Mouse (Mus musculus): ENCODE data around the gene Pdzk1. TPM values are rescaled to one million over a fixed set of nuclear protein-coding genes. Genes with fewer than 3 reads are reported as not detected.

The Pdzk1 gene
- polyA plus RNA-seq, 1 experiment from 2014 or later: 8.2 TPM

DNA sequence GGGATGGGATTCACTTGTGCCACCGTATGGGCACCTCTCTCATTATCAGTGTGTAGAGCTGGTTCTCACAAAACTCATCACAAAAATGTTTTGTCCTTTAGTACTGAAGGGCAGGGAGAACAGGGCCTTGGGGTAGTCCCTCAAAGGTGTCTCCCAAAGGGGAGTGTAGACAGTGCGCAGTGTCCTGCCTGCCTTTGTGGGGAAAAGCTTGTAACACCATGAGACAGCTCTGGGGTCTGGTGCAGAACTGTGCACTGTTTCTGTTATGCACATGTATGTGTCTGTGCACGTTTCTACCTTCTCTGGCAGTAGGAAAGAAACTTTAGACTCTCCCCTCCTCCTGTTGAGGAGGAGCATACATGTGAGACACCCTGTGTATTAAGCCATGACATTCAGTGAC, 38.8 kb downstream of the Pdzk1 start:
- H3K36me3 ChIP-seq: peaks cover 50% of the 10 kb centered on the region
- 73% methylated on average over 3 of the region's 3 CpGs for whole genome bisulfite sequencing (ENCODE audit: insufficient replicate concordance)
- H3K9ac ChIP-seq: no peak overlapping the region
- no peaks in the 10 kb centered on the region for H3K4me1 ChIP-seq (replicated peaks)
- H3K4me3 ChIP-seq (replicated peaks): no peak overlapping the region
- DNase-seq (no peak), ATAC-seq (ENCODE audit: low read depth) (no peak)
- no peak overlapping the region for H3K27ac ChIP-seq
- no peak overlapping the region for H3K4me2 ChIP-seq
- H3K27me3 ChIP-seq: no peaks in the 10 kb centered on the region
- H3K9me3 ChIP-seq (replicated peaks): no peaks in the 10 kb centered on the region

DNA sequence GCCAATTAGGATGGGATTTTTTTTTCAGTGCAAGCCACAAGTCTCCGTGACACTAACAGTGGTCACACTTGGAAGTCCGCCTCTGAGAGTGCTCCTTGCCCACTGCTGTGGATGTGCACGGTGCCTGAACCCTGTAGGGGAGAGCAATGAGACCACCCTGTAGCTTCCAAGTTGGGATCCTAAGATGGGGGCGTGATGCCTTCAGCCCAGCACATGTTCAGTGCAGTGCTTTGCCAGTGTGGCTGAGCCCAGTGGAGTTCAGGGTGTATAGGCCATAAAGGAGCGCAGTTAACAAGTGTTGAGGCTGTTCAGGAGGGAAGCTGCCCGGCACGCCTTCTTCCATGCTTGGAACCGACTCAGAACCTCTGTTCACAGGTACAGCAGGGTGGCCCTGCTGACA, 39.5 kb downstream of the Pdzk1 start:
- ATAC-seq (ENCODE audit: low read depth) (no peak), DNase-seq (no peak)
- H3K36me3 ChIP-seq: peaks cover 57% of the 10 kb centered on the region
- H3K4me3 ChIP-seq (replicated peaks): no peak overlapping the region
- H3K27ac ChIP-seq: no peak overlapping the region
- no peaks in the 10 kb centered on the region for H3K27me3 ChIP-seq
- H3K9ac ChIP-seq: no peak overlapping the region
- 82% methylated on average over 8 of the region's 8 CpGs for WGBS (ENCODE audit: insufficient replicate concordance)
- no peak overlapping the region for H3K4me2 ChIP-seq
- no peaks in the 10 kb centered on the region for H3K9me3 ChIP-seq (replicated peaks)
- no peaks in the 10 kb centered on the region for H3K4me1 ChIP-seq (replicated peaks)

DNA sequence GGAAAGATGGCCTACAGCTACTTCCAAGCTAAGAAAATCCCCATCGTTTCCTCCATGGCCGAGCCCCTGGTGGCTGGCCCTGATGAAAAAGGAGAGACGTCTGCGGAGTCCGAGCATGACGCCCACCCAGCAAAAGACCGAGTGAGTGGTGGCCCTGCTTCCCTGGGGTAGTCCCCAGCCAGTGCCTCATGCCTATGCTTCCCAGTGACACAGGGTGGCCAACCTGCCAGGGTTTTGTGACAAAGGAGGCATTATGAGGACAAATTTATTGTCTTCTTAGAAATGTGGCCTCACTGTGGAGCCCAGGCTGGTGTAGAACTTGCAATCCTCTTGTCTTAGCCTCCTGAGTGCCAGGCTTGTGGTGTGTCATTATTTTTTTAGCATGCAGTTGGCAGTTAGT, 40.0 kb downstream of the Pdzk1 start:
- H3K9me3 ChIP-seq (replicated peaks): no peaks in the 10 kb centered on the region
- H3K4me3 ChIP-seq (replicated peaks): no peak overlapping the region
- DNase-seq: no peak
- no peaks in the 10 kb centered on the region for H3K27me3 ChIP-seq
- H3K9ac ChIP-seq: no peak overlapping the region
- no peak overlapping the region for H3K27ac ChIP-seq
- H3K4me2 ChIP-seq: no peak overlapping the region
- WGBS (ENCODE audit: insufficient replicate concordance): 88% methylated on average over 7 of the region's 7 CpGs
- ATAC-seq (ENCODE audit: low read depth): no peak
- no peaks in the 10 kb centered on the region for H3K4me1 ChIP-seq (replicated peaks)
- H3K36me3 ChIP-seq: peaks cover 62% of the 10 kb centered on the region

DNA sequence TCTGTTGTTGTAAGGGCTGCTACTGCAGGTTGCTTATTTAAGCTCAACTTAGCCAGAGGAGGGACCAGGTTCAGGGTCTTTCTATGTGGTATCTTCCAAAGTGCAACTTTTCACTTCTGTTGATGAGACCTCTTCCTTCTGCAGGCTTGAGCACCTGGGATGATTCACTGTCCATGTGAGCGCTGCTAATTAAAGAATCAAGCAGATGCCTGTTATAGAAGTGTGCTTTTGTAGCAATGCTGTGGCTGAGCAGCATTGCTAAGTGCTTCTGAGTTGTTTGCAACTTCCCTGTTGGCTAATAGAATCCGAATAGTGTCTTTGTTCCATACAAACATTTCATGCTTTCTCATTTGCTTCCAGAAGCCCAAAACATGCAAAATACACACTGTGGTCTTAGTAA, 41.2 kb downstream of the Pdzk1 start:
- no peak overlapping the region for H3K4me2 ChIP-seq
- H3K4me1 ChIP-seq (replicated peaks): no peaks in the 10 kb centered on the region
- no peak for ATAC-seq (ENCODE audit: low read depth)
- H3K27me3 ChIP-seq: no peaks in the 10 kb centered on the region
- no peaks in the 10 kb centered on the region for H3K9me3 ChIP-seq (replicated peaks)
- peaks cover 72% of the 10 kb centered on the region for H3K36me3 ChIP-seq
- H3K4me3 ChIP-seq (replicated peaks): no peak overlapping the region
- H3K27ac ChIP-seq: no peak overlapping the region
- DNase-seq: no peak
- H3K9ac ChIP-seq: no peak overlapping the region
- WGBS (ENCODE audit: insufficient replicate concordance): 73% methylated on average over 2 of the region's 2 CpGs

DNA sequence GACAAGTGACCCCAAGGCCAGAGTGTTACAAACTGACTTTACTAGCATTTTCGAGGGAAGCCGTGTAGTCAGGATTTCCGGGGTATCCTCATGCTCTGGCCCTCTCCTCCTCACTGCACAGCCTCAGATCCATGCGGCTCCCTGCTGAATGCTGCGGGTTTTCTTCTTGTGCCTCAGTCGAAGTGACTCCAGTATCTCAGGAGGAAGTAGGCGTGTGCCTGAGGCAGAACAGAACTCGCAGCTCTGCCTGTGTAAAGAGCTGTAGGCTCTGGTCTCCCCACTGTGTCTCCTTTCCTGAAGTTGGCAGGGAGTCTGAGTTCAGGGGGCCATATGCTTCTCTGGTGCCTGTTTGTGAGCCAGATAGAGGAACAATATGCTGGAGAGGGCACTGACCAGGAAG, 42.0 kb downstream of the Pdzk1 start:
- H3K36me3 ChIP-seq: peaks cover 78% of the 10 kb centered on the region

DNA sequence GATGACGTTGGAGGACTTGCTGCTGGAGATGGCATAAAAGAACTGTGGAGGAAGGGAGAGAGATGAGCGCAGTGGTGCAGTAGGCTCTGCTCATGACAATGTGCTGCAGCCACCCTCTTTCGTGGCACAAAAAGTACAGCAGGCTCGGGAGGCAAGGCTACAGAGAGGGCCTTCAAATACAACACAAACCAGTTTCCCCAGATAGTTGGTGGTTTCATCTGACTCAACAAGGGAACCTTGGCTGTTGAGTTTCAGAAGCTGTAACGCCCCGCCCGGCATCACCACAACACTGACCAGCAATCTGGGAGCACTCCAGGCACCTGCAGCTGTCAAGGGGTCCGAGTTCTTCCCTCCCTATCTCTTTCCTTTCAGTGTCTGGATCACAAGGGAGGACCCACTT, 43.4 kb downstream of the Pdzk1 start:
- Histone ChIP-seq H3K4me2 (no peak overlapping the region), H3K4me1 (replicated peaks) (no peaks in the 10 kb centered on the region), H3K36me3 (peaks cover 80% of the 10 kb centered on the region), H3K9me3 (replicated peaks) (no peaks in the 10 kb centered on the region), H3K4me3 (replicated peaks) (no peak overlapping the region), H3K27me3 (no peaks in the 10 kb centered on the region), H3K27ac (no peak overlapping the region), H3K9ac (no peak overlapping the region)
- ATAC-seq (ENCODE audit: low read depth) (no peak), DNase-seq (no peak)
- 82% methylated on average over 8 of the region's 8 CpGs for WGBS (ENCODE audit: insufficient replicate concordance)

More for the DNA sequence above, 42.0 kb downstream of the Pdzk1 start:
- Histone ChIP-seq H3K4me1 (replicated peaks) (no peaks in the 10 kb centered on the region), H3K9me3 (replicated peaks) (no peaks in the 10 kb centered on the region), H3K4me3 (replicated peaks) (no peak overlapping the region), H3K27me3 (no peaks in the 10 kb centered on the region), H3K4me2 (no peak overlapping the region), H3K27ac (no peak overlapping the region), H3K9ac (no peak overlapping the region)
- DNase-seq (no peak), ATAC-seq (ENCODE audit: low read depth) (no peak)
- 75% methylated on average over 8 of the region's 8 CpGs for WGBS (ENCODE audit: insufficient replicate concordance)

DNA sequence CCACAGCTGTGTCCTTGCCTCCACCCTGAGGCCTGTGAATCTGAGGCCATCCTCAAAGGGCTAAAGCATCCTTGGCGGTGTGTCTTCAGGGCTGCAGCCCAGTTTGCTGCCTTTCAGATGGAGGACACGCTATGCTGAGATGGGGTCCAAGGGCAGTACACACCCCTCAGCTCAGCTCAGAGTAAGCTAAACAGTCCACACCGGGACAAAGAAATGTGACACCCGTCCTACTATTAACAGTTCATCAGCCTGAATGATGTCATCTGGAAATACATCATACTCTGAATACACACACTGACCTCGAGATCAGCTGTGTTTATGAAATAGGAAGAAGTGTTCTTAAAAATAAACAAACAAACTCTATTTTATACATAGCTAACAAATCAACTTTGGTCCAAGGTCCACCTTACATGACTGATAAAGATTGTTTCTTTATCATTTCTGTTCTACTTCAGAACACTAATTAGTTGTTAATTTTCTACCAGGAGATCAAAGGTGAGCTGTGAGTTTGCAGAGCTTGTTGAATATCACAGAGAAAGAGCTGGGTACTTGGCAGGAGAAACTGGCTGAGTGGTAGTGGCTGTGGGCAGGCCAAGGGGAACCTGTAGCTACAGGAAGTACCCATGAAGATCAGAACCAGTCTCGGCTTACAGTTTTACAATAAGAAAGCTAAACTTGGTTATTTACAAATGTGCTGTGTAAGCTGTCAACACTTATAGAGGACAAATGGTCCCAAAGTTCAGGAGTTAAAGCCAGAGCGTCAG, 45.9 kb downstream of the Pdzk1 start:
- ATAC-seq (ENCODE audit: low read depth): no peak
- no peaks in the 10 kb centered on the region for H3K9me3 ChIP-seq (replicated peaks)
- no peak for DNase-seq
- H3K27me3 ChIP-seq: no peaks in the 10 kb centered on the region
- H3K4me2 ChIP-seq: no peak overlapping the region
- H3K36me3 ChIP-seq: peaks cover 79% of the 10 kb centered on the region
- no peak overlapping the region for H3K9ac ChIP-seq
- no peak overlapping the region for H3K4me3 ChIP-seq (replicated peaks)
- H3K27ac ChIP-seq: no peak overlapping the region
- H3K4me1 ChIP-seq (replicated peaks): no peaks in the 10 kb centered on the region
- WGBS (ENCODE audit: insufficient replicate concordance): 76% methylated on average over 7 of the region's 7 CpGs

DNA sequence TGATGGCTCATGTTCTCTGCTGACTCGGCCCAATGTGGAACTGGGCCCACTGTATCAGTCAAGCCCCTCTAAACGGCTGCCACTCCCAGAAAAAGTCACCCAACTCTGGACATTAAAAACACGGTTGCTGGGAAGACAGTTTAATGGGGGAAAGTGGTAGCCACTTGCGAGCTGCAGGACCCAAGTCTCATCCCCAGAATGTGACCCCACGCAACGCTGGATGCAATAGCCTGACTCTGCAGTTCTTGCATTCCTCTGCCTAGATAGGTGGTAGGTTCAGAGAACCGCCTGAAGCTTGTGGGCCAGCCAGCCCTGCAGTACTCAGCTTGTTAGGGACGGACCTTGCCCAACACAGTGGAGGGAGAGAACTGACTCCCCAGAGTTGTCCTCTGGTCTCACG, 50.5 kb downstream of the Pdzk1 start:
- H3K9ac ChIP-seq: no peak overlapping the region
- ATAC-seq (ENCODE audit: low read depth) (no peak), DNase-seq (no peak)
- peaks cover 72% of the 10 kb centered on the region for H3K36me3 ChIP-seq
- WGBS (ENCODE audit: insufficient replicate concordance): 81% methylated on average over 9 of the region's 9 CpGs
- no peaks in the 10 kb centered on the region for H3K4me1 ChIP-seq (replicated peaks)
- H3K4me2 ChIP-seq: no peak overlapping the region
- H3K27ac ChIP-seq: no peak overlapping the region
- H3K27me3 ChIP-seq: no peaks in the 10 kb centered on the region
- no peak overlapping the region for H3K4me3 ChIP-seq (replicated peaks)
- H3K9me3 ChIP-seq (replicated peaks): no peaks in the 10 kb centered on the region

DNA sequence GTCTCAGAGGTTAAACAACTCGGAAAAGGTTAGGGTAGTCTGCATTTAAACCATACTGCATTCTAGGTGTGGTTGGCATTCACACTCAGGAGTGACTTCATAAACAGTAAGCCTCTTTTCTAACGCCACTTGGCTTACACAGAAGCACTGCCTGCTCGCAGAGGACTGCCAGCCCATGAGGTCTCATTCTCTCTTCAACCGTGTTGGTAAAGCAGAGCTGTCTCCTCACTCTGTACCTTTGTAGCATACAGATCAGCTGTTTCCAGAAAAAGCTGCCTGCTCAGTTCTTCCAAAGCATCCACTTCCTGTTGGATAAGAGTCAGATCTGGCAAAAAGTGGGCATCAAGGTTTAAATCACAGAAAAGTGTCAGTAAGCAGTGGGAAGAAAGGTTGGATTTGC, 51.3 kb downstream of the Pdzk1 start:
- WGBS (ENCODE audit: insufficient replicate concordance): 82% methylated on average over 4 of the region's 4 CpGs

DNA sequence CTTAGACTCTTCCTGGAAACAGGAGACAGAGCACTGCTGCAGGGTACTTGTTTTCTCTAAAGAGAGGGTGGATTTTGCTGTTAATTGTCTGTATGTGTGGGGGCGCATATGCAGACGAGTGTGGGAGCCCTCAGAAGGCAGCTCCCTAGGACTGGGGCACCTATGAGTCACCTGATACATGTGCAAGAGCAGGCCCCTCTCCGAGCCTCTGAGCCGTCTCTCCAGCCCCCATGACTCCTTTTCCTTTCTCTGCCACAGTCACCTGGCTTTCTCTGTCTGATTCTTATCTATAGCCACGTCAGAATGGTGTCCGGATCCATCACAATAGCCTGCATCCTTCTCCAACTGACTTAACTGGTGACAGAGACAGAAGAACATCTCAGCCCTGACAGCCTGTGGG, 52.5 kb downstream of the Pdzk1 start:
- Histone ChIP-seq H3K9ac (no peak overlapping the region), H3K9me3 (replicated peaks) (no peaks in the 10 kb centered on the region), H3K36me3 (peaks cover 65% of the 10 kb centered on the region), H3K4me3 (replicated peaks) (no peak overlapping the region), H3K4me2 (no peak overlapping the region), H3K4me1 (replicated peaks) (no peaks in the 10 kb centered on the region), H3K27me3 (no peaks in the 10 kb centered on the region), H3K27ac (no peak overlapping the region)
- 77% methylated on average over 6 of the region's 6 CpGs for WGBS (ENCODE audit: insufficient replicate concordance)
- no peak for DNase-seq
- ATAC-seq (ENCODE audit: low read depth): no peak

More for the DNA sequence above, 51.3 kb downstream of the Pdzk1 start:
- no peak for ATAC-seq (ENCODE audit: low read depth)
- no peak overlapping the region for H3K4me2 ChIP-seq
- H3K9ac ChIP-seq: no peak overlapping the region
- H3K4me3 ChIP-seq (replicated peaks): no peak overlapping the region
- no peak overlapping the region for H3K27ac ChIP-seq
- no peaks in the 10 kb centered on the region for H3K9me3 ChIP-seq (replicated peaks)
- no peaks in the 10 kb centered on the region for H3K27me3 ChIP-seq
- H3K36me3 ChIP-seq: peaks cover 64% of the 10 kb centered on the region
- DNase-seq: no peak
- H3K4me1 ChIP-seq (replicated peaks): no peaks in the 10 kb centered on the region

DNA sequence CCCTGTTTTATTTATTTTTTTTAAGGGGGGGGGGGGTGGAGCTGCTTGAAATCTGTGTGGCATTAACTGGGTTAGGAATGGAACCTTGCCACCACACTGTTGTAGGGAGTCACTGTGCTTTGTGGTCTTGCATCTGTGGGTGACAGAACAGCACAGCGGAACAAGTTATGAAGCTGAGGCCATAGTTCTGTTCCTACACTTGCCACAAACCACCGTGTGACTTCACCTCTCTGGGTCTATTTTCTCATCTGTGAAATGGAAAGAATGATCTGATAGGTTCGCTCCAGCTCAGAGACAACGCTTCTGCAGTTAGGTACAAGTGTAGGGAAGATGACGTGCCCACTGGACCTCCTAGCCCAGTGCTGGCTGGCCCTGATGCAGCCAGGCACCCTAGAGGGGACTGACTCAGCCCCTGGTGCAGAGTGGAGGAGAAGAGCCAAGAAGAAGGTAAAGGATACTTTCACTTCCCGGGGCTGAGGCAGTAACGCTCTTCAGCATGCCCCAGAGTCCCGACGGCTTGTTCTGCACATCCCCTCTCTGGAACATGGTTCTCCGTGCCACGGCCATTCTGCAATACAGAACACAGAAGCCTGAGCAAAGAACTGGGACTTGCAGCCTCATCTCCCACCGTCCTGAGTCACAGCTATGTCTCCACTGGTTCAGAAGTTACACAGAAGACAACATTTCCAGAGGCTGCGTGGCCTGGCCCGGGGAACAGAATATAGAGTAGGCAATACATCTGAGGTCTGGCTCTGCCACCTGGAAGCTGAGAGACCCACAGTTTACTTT, 53.2 kb downstream of the Pdzk1 start:
- Histone ChIP-seq H3K36me3 (peaks cover 71% of the 10 kb centered on the region), H3K4me3 (replicated peaks) (no peak overlapping the region), H3K9me3 (replicated peaks) (no peaks in the 10 kb centered on the region), H3K9ac (no peak overlapping the region), H3K27me3 (no peaks in the 10 kb centered on the region), H3K4me1 (replicated peaks) (no peaks in the 10 kb centered on the region), H3K4me2 (no peak overlapping the region), H3K27ac (no peak overlapping the region)
- WGBS (ENCODE audit: insufficient replicate concordance): 79% methylated on average over 14 of the region's 14 CpGs
- DNase-seq (no peak), ATAC-seq (ENCODE audit: low read depth) (no peak)

DNA sequence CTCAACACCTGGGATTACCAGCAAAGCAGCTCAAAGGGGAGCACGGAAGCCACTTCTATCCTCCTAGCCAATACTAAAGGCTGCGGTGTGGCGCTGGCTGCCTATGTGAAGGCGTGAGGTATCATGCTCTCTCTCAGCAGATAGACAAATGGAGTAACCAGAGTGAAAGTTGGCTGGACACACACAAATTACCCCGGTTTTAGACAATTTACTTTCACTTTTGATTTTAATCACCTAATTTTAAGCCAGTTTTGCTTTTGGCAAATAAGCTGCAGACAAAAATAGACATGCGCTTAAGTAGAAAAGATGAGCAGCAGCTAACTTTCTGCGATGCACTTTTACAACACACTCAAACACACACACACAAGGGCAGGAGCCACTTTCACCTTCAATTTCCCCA, 54.6 kb downstream of the Pdzk1 start:
- no peaks in the 10 kb centered on the region for H3K4me1 ChIP-seq (replicated peaks)
- H3K27me3 ChIP-seq: no peaks in the 10 kb centered on the region
- DNase-seq (no peak), ATAC-seq (ENCODE audit: low read depth) (no peak)
- peaks cover 72% of the 10 kb centered on the region for H3K36me3 ChIP-seq
- no peak overlapping the region for H3K27ac ChIP-seq
- no peaks in the 10 kb centered on the region for H3K9me3 ChIP-seq (replicated peaks)
- WGBS (ENCODE audit: insufficient replicate concordance): 89% methylated on average over 7 of the region's 7 CpGs
- H3K9ac ChIP-seq: no peak overlapping the region
- H3K4me3 ChIP-seq (replicated peaks): no peak overlapping the region
- H3K4me2 ChIP-seq: no peak overlapping the region
